Mouse (Mus musculus) limb, embryonic 13.5 days (tissue): ENCODE data around the gene Prlhr. TPM values are rescaled to one million over a fixed set of nuclear protein-coding genes. Genes with fewer than 3 reads are reported as not detected.

Source experiments
- polyA plus RNA-seq: library from polyadenylated mRNA; unstranded; fragments of >200 nt; fragmentation: Nextera tagmentation; extraction: Ambion mirVana; gene quantifications from 2 replicates; pipeline ENCODE4 v1.2.1, GENCODE M21; 2015

The Prlhr gene
- polyA plus RNA-seq, 1 experiment from 2014 or later: not detected

Other genes with a start within 250 kb of the Prlhr start
- gene Fam204a, start 241.6 kb downstream of the Prlhr start, polyA plus RNA-seq: 57.6 and 62.9 TPM in 2 replicates
- gene Cacul1, start 112.7 kb upstream of the Prlhr start, polyA plus RNA-seq: 20.8 and 22.7 TPM in 2 replicates